Mouse (Mus musculus): Measurements from ENCODE around the gene Tnk1. TPM values are rescaled to one million over a fixed set of nuclear protein-coding genes. Genes with fewer than 3 reads are reported as not detected.
A peak's percentile ranks its signal among the peaks of the same experiment; 100 is the strongest.

The Tnk1 gene
- total RNA-seq, 1 experiment from 2014 or later = 0.30 TPM

- no peak for DNase-seq
Measured at GRCm38 (mm10) chr11:69803328-69803727, 55.2 kb downstream of the Tnk1 start.

- DNase-seq = peak; percentile 92
Measured at GRCm38 (mm10) chr11:69802648-69803105, 55.9 kb downstream of the Tnk1 start.

GRCm38 (mm10) chr11:69801379-69801977 lies 57.1 kb downstream of the Tnk1 start, which contains the start of gene Fgf11:
Gene Fgf11 (minus strand): TSS chr11:69801857.
- DNase-seq = peak; percentile 20

Small RNA genes within 50 kb of the gene (microRNA-seq; reads per million reads assigned to microRNA genes)
- gene Mir6924 = 0 reads per million in 2 experiments

Other genes starting within 250 kb of the Tnk1 start
- not detected in 2 replicates for gene Shbg, start 240.8 kb downstream of the Tnk1 start, total RNA-seq (2021)
- 7.9 and 8.2 TPM in 2 replicates for gene Sat2, start 236.7 kb downstream of the Tnk1 start, total RNA-seq (2021)
- 75.5 and 84.3 TPM in 2 replicates for gene Fxr2, start 225.7 kb downstream of the Tnk1 start, total RNA-seq (2021)
- gene Sox15, start 203.4 kb downstream of the Tnk1 start, total RNA-seq (2021) = 0.45 TPM in 1 of 2 replicates, not detected in the other
- gene Mpdu1, start 196.1 kb downstream of the Tnk1 start, total RNA-seq (2021) = 96.2 and 101 TPM in 2 replicates
- 8.6 and 12.2 TPM in 2 replicates for gene Cd68, start 192.6 kb downstream of the Tnk1 start, total RNA-seq (2021)
- 642 and 752 TPM in 2 replicates for gene Eif4a1, start 186.3 kb downstream of the Tnk1 start, total RNA-seq (2021)
- gene Senp3, start 176.6 kb downstream of the Tnk1 start, total RNA-seq (2021) = 71.6 and 72.4 TPM in 2 replicates
- gene Tnfsf13, start 172.9 kb downstream of the Tnk1 start, total RNA-seq (2021) = 2.7 and 4.0 TPM in 2 replicates
- gene Tnfsf12, start 162.9 kb downstream of the Tnk1 start, total RNA-seq (2021) = 20.3 and 21.5 TPM in 2 replicates
- 3.9 and 4.6 TPM in 2 replicates for gene Tnfsfm13, start 162.6 kb downstream of the Tnk1 start, total RNA-seq (2021)
- gene Polr2a, start 100.1 kb downstream of the Tnk1 start, total RNA-seq (2021) = 78.0 and 84.0 TPM in 2 replicates
- not detected in 2 replicates for gene Slc35g3, start 96.8 kb downstream of the Tnk1 start, total RNA-seq (2021)
- gene Zbtb4, start 92.8 kb downstream of the Tnk1 start, total RNA-seq (2021) = 39.9 and 42.4 TPM in 2 replicates
- gene Chrnb1, start 62.8 kb downstream of the Tnk1 start, total RNA-seq (2021) = 2.4 and 3.2 TPM in 2 replicates
- 3.5 and 3.8 TPM in 2 replicates for gene Fgf11, start 56.9 kb downstream of the Tnk1 start, total RNA-seq (2021)
- gene Tmem102, start 53.1 kb downstream of the Tnk1 start, total RNA-seq (2021) = 0.74 and 1.1 TPM in 2 replicates
- gene Gm39566, start 43.4 kb downstream of the Tnk1 start, total RNA-seq (2021) = not detected in 2 replicates
- gene Spem2, start 40.3 kb downstream of the Tnk1 start, total RNA-seq (2021) = not detected in 2 replicates
- gene Spem1, start 36.5 kb downstream of the Tnk1 start, total RNA-seq (2021) = 0.38 TPM in 1 of 2 replicates, not detected in the other
- 17.6 and 20.6 TPM in 2 replicates for gene Nlgn2, start 20.9 kb downstream of the Tnk1 start, total RNA-seq (2021)
- gene Tmem256, start 20.2 kb downstream of the Tnk1 start, total RNA-seq (2021) = 114 and 128 TPM in 2 replicates
- gene Plscr3, start 12.4 kb downstream of the Tnk1 start, total RNA-seq (2021) = 50.5 and 51.3 TPM in 2 replicates
- gene Tmem95, start 19.3 kb upstream of the Tnk1 start, total RNA-seq (2021) = not detected in 2 replicates
- 4.1 and 4.4 TPM in 2 replicates for gene Kctd11, start 22.7 kb upstream of the Tnk1 start, total RNA-seq (2021)
- gene Acap1, start 36.8 kb upstream of the Tnk1 start, total RNA-seq (2021) = 2.1 and 14.4 TPM in 2 replicates
- 1.8 and 2.1 TPM in 2 replicates for gene 2810408A11Rik, start 42.3 kb upstream of the Tnk1 start, total RNA-seq (2021)
- 45.9 and 48.8 TPM in 2 replicates for gene Neurl4, start 42.3 kb upstream of the Tnk1 start, total RNA-seq (2021)
- 52.3 and 57.3 TPM in 2 replicates for gene Gps2, start 55.2 kb upstream of the Tnk1 start, total RNA-seq (2021)
- gene Eif5a, start 63.2 kb upstream of the Tnk1 start, total RNA-seq (2021) = 616 and 636 TPM in 2 replicates
- 27.3 and 39.6 TPM in 2 replicates for gene Ybx2, start 77.1 kb upstream of the Tnk1 start, total RNA-seq (2021)
- 65.2 and 78.7 TPM in 2 replicates for gene Slc2a4, start 89.5 kb upstream of the Tnk1 start, total RNA-seq (2021)
- 1.1 TPM in 1 of 2 replicates, not detected in the other for gene Cldn7, start 106.0 kb upstream of the Tnk1 start, total RNA-seq (2021)
- 128 and 129 TPM in 2 replicates for gene Ctdnep1, start 122.4 kb upstream of the Tnk1 start, total RNA-seq (2021)
- gene Elp5, start 123.8 kb upstream of the Tnk1 start, total RNA-seq (2021) = 65.2 and 73.2 TPM in 2 replicates
- 344 and 351 TPM in 2 replicates for gene Gabarap, start 132.4 kb upstream of the Tnk1 start, total RNA-seq (2021)
- gene Phf23, start 137.0 kb upstream of the Tnk1 start, total RNA-seq (2021) = 47.3 and 53.2 TPM in 2 replicates
- 16.0 and 23.1 TPM in 2 replicates for gene Dvl2, start 141.9 kb upstream of the Tnk1 start, total RNA-seq (2021)
- 1,177 and 1,207 TPM in 2 replicates for gene Acadvl, start 156.7 kb upstream of the Tnk1 start, total RNA-seq (2021)
- gene Dlg4, start 158.2 kb upstream of the Tnk1 start, total RNA-seq (2021) = 31.9 and 37.0 TPM in 2 replicates
- 2.2 and 47.3 TPM in 2 replicates for gene Asgr1, start 195.4 kb upstream of the Tnk1 start, total RNA-seq (2021)
- gene Asgr2, start 233.9 kb upstream of the Tnk1 start, total RNA-seq (2021) = 1.9 and 30.0 TPM in 2 replicates

Data from adrenal gland, postnatal 14 days (tissue).